In the genomic region with DNA sequence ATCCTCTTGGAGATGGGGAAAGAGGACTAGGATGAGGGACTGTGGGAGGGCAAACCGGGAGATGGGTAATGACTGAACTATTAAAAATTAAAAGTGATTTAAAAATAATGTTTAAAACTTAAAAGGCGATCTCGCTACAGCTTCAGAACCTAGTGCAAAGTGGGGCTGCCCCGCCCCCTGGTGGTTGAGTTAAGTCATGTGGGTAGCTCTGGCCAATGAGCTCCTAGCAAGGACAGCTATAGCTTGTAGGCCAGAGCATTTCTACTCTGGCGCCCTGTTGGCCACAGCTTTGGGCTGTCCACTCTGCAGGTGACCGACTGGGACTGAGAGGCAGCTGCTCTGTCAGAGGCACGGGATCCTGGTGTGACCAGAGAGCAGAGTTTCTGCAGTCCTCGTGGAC, we compare ENCODE assay signal across 8 mouse cellular contexts. TPM values are rescaled to one million over a fixed set of nuclear protein-coding genes. Genes with fewer than 3 reads are reported as not detected.
A peak's percentile ranks its signal among the peaks of the same experiment; 100 is the strongest.
DNase-seq lines count a peak whose midpoint lies in the region; ATAC-seq and TF ChIP-seq lines count a peak whose summit lies in the region.

No protein-coding gene starts in this region.

- no peak for TF ChIP-seq POLR2A in heart, adult 2 months (IDR thresholded peaks at IDR 0.05; ENCODE audit: insufficient read depth, low read depth, low read length)
- no peak for TF ChIP-seq POLR2A in kidney, adult 2 months (IDR thresholded peaks at IDR 0.05; ENCODE audit: low read depth, low read length)

- H3K9ac ChIP-seq in embryonic facial prominence, embryonic 12.5 days = peak overlapping the region; percentile 24; the same call in 1 of the 2 replicates
- peak overlapping the region; percentile 53; the same call in 1 of the 2 replicates for H3K9ac ChIP-seq in heart, adult 2 months (ENCODE audit: low read depth, low read length)
- H3K9ac ChIP-seq in limb, embryonic 12.5 days (replicated peaks) = no peak overlapping the region
- no peak overlapping the region for H3K9ac ChIP-seq in midbrain, embryonic 14.5 days (replicated peaks; ENCODE audit: low read length)

- intact Hi-C loops in heart, adult 2 months (cut with DNase I) = loop anchor here (1.0 kb wide), 2 partner anchors 131 to 171 kb away; no protein-coding TSS in a partner anchor

- H3K27ac ChIP-seq in embryonic facial prominence, embryonic 12.5 days = no peak overlapping the region
- H3K27ac ChIP-seq in heart, adult 2 months = no peak overlapping the region
- no peak overlapping the region for H3K27ac ChIP-seq in kidney, adult 2 months (ENCODE audit: insufficient read depth, low read depth, low read length)
- H3K27ac ChIP-seq in limb, embryonic 12.5 days = no peak overlapping the region
- no peak overlapping the region for H3K27ac ChIP-seq in midbrain, embryonic 14.5 days (replicated peaks; ENCODE audit: low read depth, low read length)

- H3K79me2 ChIP-seq in heart, adult 2 months (replicated peaks; ENCODE audit: control insufficient read depth, insufficient read depth, low read length) = no peaks in the 10 kb centered on the region

- H3K4me2 ChIP-seq in embryonic facial prominence, embryonic 12.5 days (replicated peaks) = peak overlapping the region; percentile 28
- peak overlapping the region; percentile 37; the same call in 1 of the 2 replicates for H3K4me2 ChIP-seq in limb, embryonic 12.5 days
- H3K4me2 ChIP-seq in midbrain, embryonic 14.5 days (ENCODE audit: low read length) = 0 out of 2 replicates have a peak overlapping the region, but pooled peaks have one; percentile 4

- no peaks in the 10 kb centered on the region for H3K9me3 ChIP-seq in embryonic facial prominence, embryonic 12.5 days
- H3K9me3 ChIP-seq in limb, embryonic 12.5 days = no peaks in the 10 kb centered on the region
- H3K9me3 ChIP-seq in midbrain, embryonic 14.5 days (ENCODE audit: control insufficient read depth, low read length) = no peaks in the 10 kb centered on the region

- H3K4me3 ChIP-seq in embryonic facial prominence, embryonic 12.5 days = no peak overlapping the region
- no peak overlapping the region for H3K4me3 ChIP-seq in heart, adult 2 months
- no peak overlapping the region for H3K4me3 ChIP-seq in kidney, adult 2 months (ENCODE audit: insufficient read depth, low read depth, low read length)
- no peak overlapping the region for H3K4me3 ChIP-seq in limb, embryonic 12.5 days (replicated peaks)
- no peak overlapping the region for H3K4me3 ChIP-seq in midbrain, embryonic 14.5 days (replicated peaks; ENCODE audit: low read depth, low read length)

- no peaks in the 10 kb centered on the region for H3K27me3 ChIP-seq in embryonic facial prominence, embryonic 12.5 days
- H3K27me3 ChIP-seq in heart, adult 2 months (ENCODE audit: control insufficient read depth, insufficient read depth, low read length) = no peaks in the 10 kb centered on the region
- no peaks in the 10 kb centered on the region for H3K27me3 ChIP-seq in kidney, adult 2 months (replicated peaks; ENCODE audit: control insufficient read depth, insufficient read depth, low read length)
- H3K27me3 ChIP-seq in limb, embryonic 12.5 days = no peaks in the 10 kb centered on the region
- no peaks in the 10 kb centered on the region for H3K27me3 ChIP-seq in midbrain, embryonic 14.5 days (ENCODE audit: control insufficient read depth, insufficient read depth, low read length)

- no peaks in the 10 kb centered on the region for H3K36me3 ChIP-seq in embryonic facial prominence, embryonic 12.5 days
- no peaks in the 10 kb centered on the region for H3K36me3 ChIP-seq in heart, adult 2 months (ENCODE audit: control insufficient read depth, insufficient read depth, low read length)
- H3K36me3 ChIP-seq in kidney, adult 2 months (ENCODE audit: control insufficient read depth, insufficient read depth, low read length) = no peaks in the 10 kb centered on the region
- no peaks in the 10 kb centered on the region for H3K36me3 ChIP-seq in limb, embryonic 12.5 days
- H3K36me3 ChIP-seq in midbrain, embryonic 14.5 days (ENCODE audit: control insufficient read depth, insufficient read depth, low read length) = no peaks in the 10 kb centered on the region

- peak; percentile 61; the same call in 1 of the 2 replicates for ATAC-seq in embryonic facial prominence, embryonic 12.5 days (ENCODE audit: insufficient number of reproducible peaks, insufficient read depth, low FRiP score, low TSS enrichment)
- peak; percentile 88 for ATAC-seq in limb, embryonic 12.5 days (ENCODE audit: insufficient number of reproducible peaks, insufficient read depth, low FRiP score, low TSS enrichment, low read depth)
- ATAC-seq in midbrain, embryonic 14.5 days (ENCODE audit: low FRiP score, low TSS enrichment) = peak; percentile 75; the same call in 1 of the 2 replicates

- no peaks in the 10 kb centered on the region for H3K4me1 ChIP-seq in embryonic facial prominence, embryonic 12.5 days
- peaks cover 1% of the 10 kb centered on the region for H3K4me1 ChIP-seq in heart, adult 2 months (ENCODE audit: control insufficient read depth, insufficient read depth, low read length)
- no peaks in the 10 kb centered on the region for H3K4me1 ChIP-seq in kidney, adult 2 months (ENCODE audit: control insufficient read depth, insufficient read depth, low read length)
- peaks cover 5% of the 10 kb centered on the region; the same call in 1 of the 2 replicates for H3K4me1 ChIP-seq in limb, embryonic 12.5 days (replicated peaks)
- H3K4me1 ChIP-seq in midbrain, embryonic 14.5 days (ENCODE audit: control insufficient read depth, insufficient read depth, low read length) = no peaks in the 10 kb centered on the region

- peak; percentile 91 for TF ChIP-seq CTCF in heart, adult 2 months (IDR thresholded peaks at IDR 0.05)
- TF ChIP-seq CTCF in kidney, adult 2 months (conservative IDR thresholded peaks at IDR 0.05; ENCODE audit: insufficient read depth, insufficient read length, low read depth, low read length) = peak; percentile 81

- 10% methylated on average over 8 of the region's 8 CpGs for WGBS in embryonic facial prominence, embryonic 12.5 days
- WGBS in heart, adult 2 months = 8% methylated on average over 8 of the region's 8 CpGs
- whole genome bisulfite sequencing in kidney, adult 2 months = 8% methylated on average over 8 of the region's 8 CpGs
- 6% methylated on average over 8 of the region's 8 CpGs for WGBS in limb, embryonic 12.5 days
- 5% methylated on average over 8 of the region's 8 CpGs for WGBS in midbrain, embryonic 14.5 days

- peak; percentile 91 for DNase-seq in 3T3-L1 (ENCODE audit: low read depth, low spot score)
- DNase-seq in adrenal gland, postnatal 36 days = peak; percentile 89 to 94
- peak; percentile 83 to 86 for DNase-seq in heart, adult 2 months
- DNase-seq in kidney, adult 2 months = peak; percentile 88
- peak; percentile 93 for DNase-seq in midbrain, embryonic 14.5 days
- DNase-seq in spleen, adult 18-20 months = peak; percentile 66 to 85

- TF ChIP-seq EP300 in heart, adult 2 months (IDR thresholded peaks at IDR 0.05; ENCODE audit: insufficient read depth, low read depth, low read length) = peak; percentile 91

RNA-seq across cellular contexts. Expression of a gene that starts 9.8 kb away (rescaled TPM):
- total RNA-seq in adrenal gland, postnatal 36 days (2021) = 10 to 100 TPM; 18.5 to 24.7 TPM
- polyA plus RNA-seq in embryonic facial prominence, embryonic 12.5 days (2016; fragmentation: Nextera tagmentation; extraction: Ambion mirVana) = 3.9 and 4.5 TPM in 2 replicates
- total RNA-seq in heart, adult 2 months (2021) = 10 to 100 TPM; 24.8 to 28.4 TPM
- 14.1 and 17.6 TPM in 2 replicates for polyA plus RNA-seq in heart, adult 2 months (2012; rRNA removed)
- 4.6 and 4.7 TPM in 2 replicates for polyA plus RNA-seq in kidney, adult 2 months (2012; rRNA removed)
- 2.9 and 3.4 TPM in 2 replicates for polyA plus RNA-seq in limb, embryonic 12.5 days (2016; fragmentation: Nextera tagmentation; extraction: Ambion mirVana)
- 3.9 and 4.9 TPM in 2 replicates for polyA plus RNA-seq in midbrain, embryonic 14.5 days (2014; fragmentation: Nextera tagmentation; extraction: Ambion mirVana)

RNA-seq across cellular contexts. Expression of a gene that starts 53.9 kb away (rescaled TPM):
- total RNA-seq in adrenal gland, postnatal 36 days (2021) = 10 to 100 TPM; 47.5 to 52.9 TPM
- 21.8 and 23.2 TPM in 2 replicates for polyA plus RNA-seq in embryonic facial prominence, embryonic 12.5 days (2016; fragmentation: Nextera tagmentation; extraction: Ambion mirVana)
- total RNA-seq in heart, adult 2 months (2021) = 10 to 100 TPM; 11.5 to 12.6 TPM
- polyA plus RNA-seq in heart, adult 2 months (2012; rRNA removed) = 12.4 and 14.1 TPM in 2 replicates
- polyA plus RNA-seq in kidney, adult 2 months (2012; rRNA removed) = 21.8 and 22.0 TPM in 2 replicates
- polyA plus RNA-seq in limb, embryonic 12.5 days (2016; fragmentation: Nextera tagmentation; extraction: Ambion mirVana) = 21.7 and 23.3 TPM in 2 replicates
- 0.69 and 1.9 TPM in 2 replicates for polyA plus RNA-seq in midbrain, embryonic 14.5 days (2014; fragmentation: Nextera tagmentation; extraction: Ambion mirVana)

Comparison
In these comparisons a context has a peak if more than half of its experiments do, and no peak if none do; other contexts are left out.
1. H3K9ac ChIP-seq: peak in embryonic facial prominence, embryonic 12.5 days (single experiment) and heart, adult 2 months (single experiment); none in limb, embryonic 12.5 days (single experiment) and midbrain, embryonic 14.5 days (single experiment).
2. Peak in every context shown above with its lines, with median percentiles within 50 percentile points of each other: DNase-seq, ATAC-seq and H3K4me2 ChIP-seq.